ENCODE assay signal across 7 mouse cellular contexts in the genomic region with DNA sequence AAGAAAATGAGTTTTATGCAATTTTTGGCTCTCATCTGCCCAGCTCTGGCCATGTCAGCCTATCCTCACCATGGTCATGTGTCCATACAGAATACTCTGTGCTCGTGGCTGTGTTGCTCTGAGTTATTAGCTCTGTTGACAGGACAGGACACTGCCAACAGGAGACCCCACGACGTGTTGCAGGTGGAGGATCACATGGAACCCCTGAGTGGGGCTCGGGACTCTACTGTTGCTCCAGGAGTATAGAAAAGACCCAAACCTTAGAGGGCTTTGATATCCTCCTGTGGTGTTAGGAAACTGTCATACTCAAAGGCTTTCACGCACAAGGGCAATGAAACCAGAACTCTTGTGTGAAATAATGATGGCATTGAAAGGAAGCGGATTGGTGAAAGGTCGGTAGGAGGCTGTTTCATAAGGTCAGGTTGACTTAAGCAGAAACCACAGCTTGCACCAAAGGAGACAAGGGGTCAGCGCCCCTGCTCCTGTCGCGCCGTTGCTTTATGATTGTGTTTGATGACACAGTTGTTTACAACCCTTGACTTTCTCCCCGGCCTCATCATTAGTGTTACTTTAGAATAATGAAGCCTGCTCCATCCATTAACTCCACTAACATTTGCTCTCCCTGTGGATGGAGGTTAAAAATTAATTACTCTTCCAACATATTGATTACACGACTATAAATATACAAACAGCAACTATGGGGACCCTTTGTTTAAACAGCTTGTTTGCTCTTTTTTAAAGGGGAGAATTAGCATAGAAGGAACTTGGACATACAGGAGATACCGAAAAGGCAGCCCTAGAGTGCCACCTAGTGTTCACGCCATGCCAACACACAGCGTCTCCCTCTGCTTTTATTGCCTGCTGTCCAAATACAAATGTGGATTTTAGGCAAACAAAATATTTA. TPM values are rescaled to one million over a fixed set of nuclear protein-coding genes. Genes with fewer than 3 reads are reported as not detected.
DNase-seq lines count a peak whose midpoint lies in the region; ATAC-seq and TF ChIP-seq lines count a peak whose summit lies in the region.

No protein-coding gene starts in this region.

- peak overlapping the region; percentile 22 for H3K4me2 ChIP-seq in limb, embryonic 11.5 days (ENCODE audit: low read depth, severe bottlenecking)
- H3K4me2 ChIP-seq in midbrain, embryonic 13.5 days (replicated peaks): 0 out of 2 replicates have a peak overlapping the region, but pooled peaks have one; percentile 0

- H3K9ac ChIP-seq in limb, embryonic 11.5 days (ENCODE audit: low read length): no peak overlapping the region
- H3K9ac ChIP-seq in midbrain, embryonic 13.5 days (replicated peaks): no peak overlapping the region

- WGBS in limb, embryonic 11.5 days: 16% methylated on average over 16 of the region's 16 CpGs
- 37% methylated on average over 16 of the region's 16 CpGs for WGBS in midbrain, embryonic 13.5 days

- peak; percentile 94 for TF ChIP-seq CTCF in gastrocnemius, adult 2 months (IDR thresholded peaks at IDR 0.05)

- ATAC-seq in limb, embryonic 11.5 days (ENCODE audit: insufficient number of reproducible peaks, low FRiP score, low TSS enrichment, low read depth): peak; percentile 80; the same call in 1 of the 2 replicates
- ATAC-seq in midbrain, embryonic 13.5 days: peak; percentile 90

- intact Hi-C loops in gastrocnemius, adult 2 months (cut with DNase I): loop anchor here (2.0 kb wide), 2 partner anchors 226 to 484 kb away; no protein-coding TSS in a partner anchor

- H3K27me3 ChIP-seq in limb, embryonic 11.5 days (ENCODE audit: control insufficient read depth, insufficient read depth, low read length): no peaks in the 10 kb centered on the region
- H3K27me3 ChIP-seq in midbrain, embryonic 13.5 days: no peaks in the 10 kb centered on the region

- H3K27ac ChIP-seq in gastrocnemius, adult 2 months: no peak overlapping the region
- H3K27ac ChIP-seq in limb, embryonic 11.5 days (replicated peaks; ENCODE audit: low read depth, low read length): no peak overlapping the region
- H3K27ac ChIP-seq in midbrain, embryonic 13.5 days: no peak overlapping the region

- no peak overlapping the region for H3K4me3 ChIP-seq in gastrocnemius, adult 2 months
- H3K4me3 ChIP-seq in limb, embryonic 11.5 days (ENCODE audit: low read depth, low read length): no peak overlapping the region
- no peak overlapping the region for H3K4me3 ChIP-seq in midbrain, embryonic 13.5 days (replicated peaks)

- peak; percentile 69 to 91 for DNase-seq in adrenal gland, adult (ENCODE audit: inconsistent age in 2 of 2, low spot score in 1 of 2)
- peak; percentile 78 to 85 for DNase-seq in cerebellum, postnatal 4 days (ENCODE audit: low spot score in 2 of 2)
- DNase-seq in gastrocnemius, adult 2 months: peak; percentile 79
- DNase-seq in kidney, adult 18-20 months: peak; percentile 81
- peak; percentile 88 for DNase-seq in limb, embryonic 11.5 days (ENCODE audit: low spot score)
- peak; percentile 19 for DNase-seq in spleen, adult 12 weeks (ENCODE audit: low spot score)

- H3K4me1 ChIP-seq in limb, embryonic 11.5 days (ENCODE audit: control insufficient read depth, insufficient read depth, low read length): 0 out of 2 replicates have a peak, but pooled peaks cover 4% of the 10 kb centered on the region
- H3K4me1 ChIP-seq in midbrain, embryonic 13.5 days (replicated peaks): 0 out of 2 replicates have a peak, but pooled peaks cover 3% of the 10 kb centered on the region

- H3K36me3 ChIP-seq in limb, embryonic 11.5 days (ENCODE audit: control insufficient read depth, insufficient read depth, low read length): no peaks in the 10 kb centered on the region
- no peaks in the 10 kb centered on the region for H3K36me3 ChIP-seq in midbrain, embryonic 13.5 days

- no peaks in the 10 kb centered on the region for H3K9me3 ChIP-seq in limb, embryonic 11.5 days (ENCODE audit: control insufficient read depth, low read length)
- peaks cover 5% of the 10 kb centered on the region; the same call in 1 of the 2 replicates for H3K9me3 ChIP-seq in midbrain, embryonic 13.5 days

RNA-seq across cellular contexts. Expression of a gene that starts 46.7 kb away (rescaled TPM):
- 100 to 1,000 TPM; 259 to 336 TPM for total RNA-seq in gastrocnemius, adult 2 months (2021)
- polyA plus RNA-seq in limb, embryonic 11.5 days (2014; fragmentation: Nextera tagmentation; extraction: Ambion mirVana): 210 and 212 TPM in 2 replicates
- polyA plus RNA-seq in midbrain, embryonic 13.5 days (2015; fragmentation: Nextera tagmentation; extraction: Ambion mirVana): 238 and 262 TPM in 2 replicates

Comparison
In these comparisons a context has a peak if more than half of its experiments do, and no peak if none do; other contexts are left out.
1. DNase-seq: peak in every context shown above with its lines; median percentile 88 in limb, embryonic 11.5 days; 82 in cerebellum, postnatal 4 days; 81 in kidney, adult 18-20 months; 80 in adrenal gland, adult; 79 in gastrocnemius, adult 2 months; 19 in spleen, adult 12 weeks.